Mouse (Mus musculus) small intestine, adult 2 months (tissue): ENCODE results near the gene Etv3.

Experiments used
- CTCF ChIP-seq: fragments of 200-500 bp; IDR thresholded peaks from 2 replicates; pipeline ENCODE4 v1.5.1; 2012; ENCODE audit warnings: low read depth, mild to moderate bottlenecking, control low read depth, inconsistent platforms, low read length, moderate library complexity, mixed read lengths; ENCODE audit not compliant: insufficient replicate concordance, insufficient read length; ENCODE audit errors: extremely low read depth
- POLR2A ChIP-seq: fragments of 200-500 bp; IDR thresholded peaks from 2 replicates; pipeline ENCODE4 v1.6.1; 2012; ENCODE audit warnings: low read depth, mild to moderate bottlenecking, control low read depth, inconsistent platforms, low read length, moderate library complexity

GRCm38 (mm10) chr3:87582259-87582658, 57.1 kb downstream of the Etv3 start:
- TF ChIP-seq CTCF (no peak), POLR2A (no peak)
